Comparison of ENCODE assay signal across 1 mouse cellular context in the genomic region with DNA sequence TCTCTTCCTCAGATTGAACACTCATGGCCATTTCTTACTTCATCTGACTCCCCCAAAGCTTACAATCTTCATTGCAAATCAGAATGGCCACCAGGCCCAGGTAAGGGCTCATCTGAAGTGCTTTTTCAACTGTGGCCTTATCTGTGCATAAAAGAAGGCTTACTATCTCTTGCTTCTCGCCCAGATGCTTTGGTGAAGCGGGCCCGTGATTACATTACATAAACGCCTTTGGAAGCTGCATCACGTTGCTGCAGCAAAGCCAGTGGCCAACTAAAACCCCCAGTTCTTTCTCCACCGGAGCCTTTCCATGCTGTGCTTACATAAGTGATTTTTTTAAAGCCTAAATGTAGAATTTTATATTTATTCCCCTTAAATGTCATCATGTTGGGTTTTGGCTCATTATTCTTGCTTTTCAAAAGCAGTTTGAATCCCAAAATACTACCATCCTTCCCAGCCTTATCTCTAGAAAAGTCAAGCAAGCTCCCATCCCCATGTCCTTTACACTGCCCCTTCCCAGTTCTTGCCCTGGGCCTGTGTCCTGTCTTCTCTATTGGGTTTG.
A peak's percentile ranks its signal among the peaks of the same experiment; 100 is the strongest.
TF ChIP-seq lines count a peak whose summit lies in the region.

No protein-coding gene starts in this region.

TF ChIP-seq in MEL, 35 proteins besides CTCF, POLR2A, EP300 and RAD21:
- TF ChIP-seq ETS1 (IDR thresholded peaks at IDR 0.05; ENCODE audit: low read depth, low read length) (no peak), MAX (IDR thresholded peaks at IDR 0.05; ENCODE audit: low read length) (no peak), CHD2 (IDR thresholded peaks at IDR 0.05; ENCODE audit: low read length) (no peak), TAL1 (IDR thresholded peaks at IDR 0.05; ENCODE audit: low read length) (no peak), TCF12 (IDR thresholded peaks at IDR 0.05; ENCODE audit: low read depth, low read length) (no peak), GATA1 (IDR thresholded peaks at IDR 0.05; ENCODE audit: low read depth, low read length) (0 out of 2 replicates have a peak, but pooled peaks have one; percentile 7)
